Mouse (Mus musculus): Measurements from ENCODE around the gene Ifna13.
A peak's percentile ranks its signal among the peaks of the same experiment; 100 is the strongest.

Gene Ifna13

GRCm38 (mm10) chr4:88644359-88644758 is at the start of gene Ifna13:
Ifna13 (minus strand) TSS chr4:88644459.
- DNase-seq (ENCODE audit: extremely low read depth, low read depth, low spot score), result no peak

GRCm38 (mm10) chr4:88693392-88693791 is 49.1 kb upstream of the Ifna13 start:
- no peak for DNase-seq (ENCODE audit: extremely low read depth, low read depth, low spot score)

- DNase-seq (ENCODE audit: extremely low read depth, low read depth, low spot score), result no peak
These were observed 48.3 kb upstream of the Ifna13 start for GRCm38 (mm10) chr4:88692537-88692936.

- no peak for DNase-seq (ENCODE audit: extremely low read depth, low read depth, low spot score)
These were observed 47.0 kb upstream of the Ifna13 start, which contains the start of gene Ifnab for GRCm38 (mm10) chr4:88691259-88691658. Ifnab (minus strand) TSS chr4:88691359.

GRCm38 (mm10) chr4:88683812-88684211 is 39.6 kb upstream of the Ifna13 start, which contains the start of gene Ifna2:
Ifna2 (minus strand) TSS chr4:88683912.
- no peak for DNase-seq (ENCODE audit: extremely low read depth, low read depth, low spot score)

GRCm38 (mm10) chr4:88681353-88681752 is 37.1 kb upstream of the Ifna13 start:
- DNase-seq (ENCODE audit: extremely low read depth, low read depth, low spot score), result no peak

GRCm38 (mm10) chr4:88680362-88680761 is 36.1 kb upstream of the Ifna13 start:
- DNase-seq (ENCODE audit: extremely low read depth, low read depth, low spot score), result no peak

- no peak for DNase-seq (ENCODE audit: extremely low read depth, low read depth, low spot score)
These were observed 32.6 kb upstream of the Ifna13 start, which contains the start of gene Ifna16 for GRCm38 (mm10) chr4:88676824-88677223. Ifna16 (minus strand) TSS chr4:88676924.

- no peak for DNase-seq (ENCODE audit: extremely low read depth, low read depth, low spot score)
These were observed 11.2 kb upstream of the Ifna13 start for GRCm38 (mm10) chr4:88655461-88655860.

- DNase-seq (ENCODE audit: extremely low read depth, low read depth, low spot score), result no peak
These were observed 9.4 kb upstream of the Ifna13 start for GRCm38 (mm10) chr4:88653644-88654043.

- no peak for DNase-seq (ENCODE audit: extremely low read depth, low read depth, low spot score)
These were observed 1.7 kb downstream of the Ifna13 start for GRCm38 (mm10) chr4:88642526-88642925.

GRCm38 (mm10) chr4:88641077-88641831 is 3.0 kb downstream of the Ifna13 start:
- DNase-seq (ENCODE audit: extremely low read depth, low read depth, low spot score), result peak; percentile 58

GRCm38 (mm10) chr4:88640704-88641076 is 3.6 kb downstream of the Ifna13 start:
- no peak for DNase-seq (ENCODE audit: extremely low read depth, low read depth, low spot score)

GRCm38 (mm10) chr4:88634311-88634710 is 9.9 kb downstream of the Ifna13 start, which contains the start of gene C87499:
C87499 (minus strand) TSS chr4:88634411.
- no peak for DNase-seq (ENCODE audit: extremely low read depth, low read depth, low spot score)

GRCm38 (mm10) chr4:88603276-88603675 is 41.0 kb downstream of the Ifna13 start, which contains the start of gene Ifna12:
Ifna12 (minus strand) TSS chr4:88603376.
- DNase-seq (ENCODE audit: extremely low read depth, low read depth, low spot score), result no peak

Data from fat pad, adult 2 months (tissue).